Mouse (Mus musculus) left cerebral cortex, postnatal 4 days (tissue): ENCODE measurements at regions not wholly inside any gene's neighbourhood (a gene's known extent, or its start where the extent isn't known, plus 50 kb on each side); places are given as distances from the start of the nearest gene placed in this dataset.

Experiments used
- DNase-seq: peaks from one replicate; pipeline ENCODE4 v3.0.0-alpha.2; 2022
- intact Hi-C: fragments of 180-260 bp; cut with DNase I; formaldehyde crosslinking; loops from one replicate; pipeline ENCODE4 v1.15.1; 2025

DNA sequence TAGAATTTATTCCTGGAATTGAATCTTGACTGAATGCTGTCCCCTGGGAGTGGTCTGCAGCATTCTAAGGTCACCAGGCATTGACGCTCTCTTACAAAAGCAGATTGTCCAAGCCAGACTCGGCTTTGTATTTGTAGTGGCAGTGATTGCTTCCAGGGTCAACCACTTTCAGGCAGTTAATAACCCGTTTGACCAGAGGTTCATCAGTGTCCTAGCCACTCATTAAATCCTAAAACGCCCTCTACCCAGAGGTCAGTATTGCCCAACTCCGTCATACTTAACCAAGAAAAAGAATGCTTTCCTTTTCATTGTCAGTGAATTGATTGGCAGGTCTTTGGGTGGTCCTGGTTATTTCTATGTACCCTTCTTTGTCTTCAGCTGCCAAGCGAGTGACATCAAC, 194.6 kb upstream of the Mctp2 start:
- no peak for DNase-seq
- intact Hi-C loops, result no loop called here

- intact Hi-C loops, result no loop called here
- no peak for DNase-seq
Observed at GRCm38 (mm10) chr7:72501431-72501830, 195.0 kb upstream of the Mctp2 start.

DNA sequence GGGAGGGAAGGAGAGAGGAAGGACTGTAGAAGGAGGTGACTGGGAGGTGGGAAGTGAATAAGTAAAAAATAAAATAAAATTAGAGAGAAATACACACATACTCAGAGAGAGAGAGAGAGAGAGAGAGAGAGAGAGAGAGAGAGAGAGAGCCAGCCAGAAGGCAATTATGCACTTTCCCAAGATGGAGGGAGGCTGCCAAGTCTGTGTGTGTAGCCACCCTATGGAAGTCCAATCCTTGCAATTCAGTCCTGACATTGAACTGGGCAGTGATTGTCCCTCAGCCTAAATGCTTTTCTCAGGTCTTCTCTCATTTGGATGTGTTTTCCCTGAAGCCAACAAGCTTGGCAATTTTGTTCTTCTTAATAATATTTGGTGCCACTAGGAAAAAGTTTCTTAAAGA, 197.3 kb upstream of the Mctp2 start:
- peak; percentile 40 for DNase-seq
- intact Hi-C loops, result no loop called here

DNA sequence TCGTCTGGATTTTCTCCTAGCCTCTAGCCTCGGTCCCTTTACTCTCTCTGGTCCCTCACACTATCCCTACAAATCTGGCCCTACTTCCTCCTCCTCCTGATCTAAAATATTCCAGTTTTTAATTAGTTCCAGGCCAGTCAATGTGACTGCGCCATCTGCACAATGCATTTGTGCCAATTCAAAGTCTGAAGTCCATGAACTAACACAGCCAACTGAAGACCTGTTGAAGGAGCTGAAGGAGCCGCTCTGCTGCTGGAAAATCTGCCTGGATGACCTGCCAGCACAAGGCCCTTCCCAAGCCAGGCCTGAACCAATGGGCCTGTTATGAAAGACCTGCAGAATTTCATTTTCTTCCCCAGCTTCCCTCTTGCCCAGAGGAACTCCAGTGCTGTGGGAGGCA, 197.9 kb upstream of the Mctp2 start:
- peak; percentile 65 for DNase-seq
- intact Hi-C loops, result no loop called here

GRCm38 (mm10) chr7:72505732-72506460, 199.5 kb upstream of the Mctp2 start:
- intact Hi-C loops, result no loop called here
- peak; percentile 8 for DNase-seq

DNA sequence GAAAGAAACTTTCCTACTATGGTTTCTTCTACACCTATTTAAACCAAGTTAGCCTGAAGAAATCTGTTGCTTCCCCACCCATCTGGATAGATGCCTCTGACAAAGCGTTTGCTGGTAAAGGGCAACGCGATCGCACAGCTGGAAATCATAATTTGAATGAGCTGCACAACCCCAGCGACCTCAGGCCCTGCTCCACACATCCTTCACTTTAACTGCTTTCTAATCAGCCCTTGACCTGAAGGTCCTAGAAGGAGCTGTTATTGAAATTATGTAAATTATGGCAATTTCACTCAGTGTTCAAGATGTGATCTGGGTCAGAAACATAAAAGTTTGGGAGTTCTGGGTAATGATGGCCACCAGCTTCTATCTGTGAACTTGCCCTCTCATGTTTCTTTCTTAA, 201.5 kb upstream of the Mctp2 start:
- DNase-seq, result no peak
- intact Hi-C loops, result no loop called here

DNA sequence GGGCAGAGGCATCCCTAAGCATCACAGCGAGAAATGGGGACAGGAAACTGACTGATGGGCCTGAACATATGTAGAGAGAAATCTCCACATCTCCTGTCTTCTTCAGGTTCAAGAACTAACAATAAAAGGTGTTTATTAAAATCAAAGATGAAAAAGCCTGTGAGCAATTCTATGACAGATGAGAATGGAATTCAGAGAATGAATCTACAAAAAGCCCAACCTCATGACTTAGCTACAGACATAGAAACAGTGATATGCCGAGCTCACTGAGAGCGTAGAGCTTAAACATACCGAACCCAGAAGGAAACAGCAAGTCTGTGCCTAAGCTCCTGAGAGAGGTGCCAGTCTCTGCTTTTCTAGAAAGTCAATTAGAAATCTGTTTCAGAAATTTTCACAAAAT, 203.7 kb upstream of the Mctp2 start:
- no peak for DNase-seq
- intact Hi-C loops, result no loop called here

GRCm38 (mm10) chr7:72513446-72513845, 207.0 kb upstream of the Mctp2 start:
- DNase-seq, result no peak
- intact Hi-C loops, result no loop called here

DNA sequence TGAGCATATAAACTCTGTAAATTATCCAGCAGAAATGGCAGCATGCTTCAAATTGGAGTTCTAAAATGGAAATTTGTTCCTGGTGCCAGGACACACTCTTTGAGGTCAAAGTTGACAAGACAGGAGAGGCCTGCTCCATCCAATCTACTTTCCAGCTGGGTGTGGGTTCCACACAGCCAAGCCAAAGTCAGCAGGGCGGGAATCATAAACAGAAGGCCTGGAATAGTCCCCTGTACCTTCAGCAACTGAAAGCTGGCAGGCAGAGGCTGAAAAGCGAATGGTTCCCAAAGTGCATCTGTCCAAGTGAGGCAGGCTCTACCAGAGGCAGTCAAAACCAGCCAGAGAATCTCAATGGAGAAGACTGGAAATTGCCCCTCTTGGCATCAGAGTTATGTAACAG, 208.4 kb upstream of the Mctp2 start:
- DNase-seq, result no peak
- intact Hi-C loops, result no loop called here

- DNase-seq, result no peak
- intact Hi-C loops, result no loop called here
Observed at GRCm38 (mm10) chr7:72518421-72518972, 212.1 kb upstream of the Mctp2 start.

GRCm38 (mm10) chr7:72519359-72520115, 213.1 kb upstream of the Mctp2 start:
- intact Hi-C loops, result no loop called here

GRCm38 (mm10) chr7:72528873-72529272, 222.5 kb upstream of the Mctp2 start:
- DNase-seq, result no peak
- intact Hi-C loops, result no loop called here

More at GRCm38 (mm10) chr7:72519359-72520115, 213.1 kb upstream of the Mctp2 start:
- DNase-seq, result no peak

DNA sequence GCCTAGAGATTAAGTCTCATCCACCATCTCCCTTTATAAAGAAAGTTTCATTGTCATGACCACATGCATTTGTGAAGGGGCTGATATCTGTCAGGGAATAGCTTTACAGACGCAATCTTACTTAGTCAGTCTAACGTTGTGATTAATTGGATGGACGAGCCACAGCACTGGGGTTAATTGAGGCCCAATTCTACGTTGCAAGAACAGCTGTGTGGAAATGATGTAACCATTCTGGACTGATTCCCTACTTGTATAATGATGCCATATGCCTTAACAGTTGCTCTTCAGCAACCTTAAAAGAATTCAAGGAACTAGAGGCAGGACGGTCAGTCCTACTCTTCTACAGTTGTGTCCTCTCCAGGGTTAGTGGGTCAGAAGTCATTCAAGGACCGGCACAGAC, 231.9 kb upstream of the Mctp2 start:
- intact Hi-C loops, result loop anchor here (10.0 kb wide), 1 partner anchor 133 kb away; no protein-coding TSS in a partner anchor
- DNase-seq, result no peak

DNA sequence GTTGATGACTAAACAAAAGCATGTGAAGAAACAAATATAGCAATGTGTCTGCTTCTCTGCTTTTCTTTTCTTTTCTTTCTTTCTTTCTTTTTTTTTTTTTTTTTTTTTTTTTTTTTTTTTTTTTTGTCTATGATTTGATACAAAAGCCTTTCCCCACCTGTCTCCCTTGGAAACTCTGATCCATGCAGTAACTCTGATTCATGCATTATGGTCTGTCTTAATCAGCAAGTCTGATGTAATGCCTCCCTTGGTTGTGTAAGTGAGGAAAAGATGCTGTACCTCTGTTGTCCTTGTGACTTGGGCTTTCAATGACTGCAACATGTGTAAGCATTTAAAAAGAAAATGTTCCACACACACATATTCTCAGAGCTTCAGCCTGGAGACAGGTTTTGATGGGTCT, 233.5 kb upstream of the Mctp2 start:
- intact Hi-C loops, result loop anchor here (10.0 kb wide), 2 partner anchors 135 to 855 kb away; no protein-coding TSS in a partner anchor
- no peak for DNase-seq

DNA sequence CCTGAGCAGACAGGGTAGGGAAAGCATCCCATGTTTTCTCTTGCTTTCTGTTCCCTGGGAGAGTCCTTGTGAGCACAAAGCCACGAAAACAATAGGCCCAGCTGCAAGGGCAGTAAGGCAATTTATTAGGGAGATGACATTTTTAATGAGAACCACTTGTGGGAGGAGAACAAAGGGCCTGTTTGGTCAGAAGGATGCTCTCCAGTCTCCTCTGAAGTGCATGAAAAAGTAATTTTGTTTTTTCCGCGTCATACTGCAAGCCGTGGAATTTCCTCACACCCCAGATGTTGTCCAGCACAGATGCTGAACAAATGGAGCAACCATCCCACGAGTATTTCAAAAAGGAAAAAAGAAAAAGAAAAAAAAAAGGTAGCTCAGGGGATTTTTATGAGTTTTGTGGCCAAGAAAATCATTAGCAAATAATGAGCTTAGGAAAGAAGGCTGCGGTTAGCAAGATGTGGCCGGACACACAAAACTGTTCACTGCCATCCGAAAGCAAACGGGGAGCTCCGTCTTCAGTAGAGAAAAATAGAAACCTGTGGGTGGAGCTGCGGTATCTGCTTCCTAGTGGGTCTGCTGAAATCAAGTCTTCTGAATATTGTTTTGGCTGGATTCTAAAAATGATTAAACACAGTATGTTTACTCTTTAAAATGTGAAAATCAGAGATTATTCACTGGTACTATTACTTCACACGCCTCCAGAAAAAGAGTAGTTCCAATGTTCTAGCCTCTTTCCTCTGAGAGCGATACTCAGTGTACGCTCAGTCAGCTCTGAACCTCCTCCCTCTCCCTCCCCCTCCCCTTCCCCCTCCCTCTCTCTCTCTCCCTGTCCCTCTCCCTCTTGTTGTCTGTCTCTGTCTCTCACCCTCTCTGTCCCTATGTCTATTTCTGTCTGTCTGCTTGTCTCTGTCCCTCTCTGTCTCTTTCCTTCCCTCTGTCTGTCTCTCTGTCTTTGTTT, 235.4 kb upstream of the Mctp2 start:
- intact Hi-C loops, result loop anchor here (10.0 kb wide), 1 partner anchor 853 kb away; no protein-coding TSS in a partner anchor
- no peak for DNase-seq

- DNase-seq, result no peak
- intact Hi-C loops, result loop anchor here (10.0 kb wide), 1 partner anchor 851 kb away; no protein-coding TSS in a partner anchor
Observed at GRCm38 (mm10) chr7:72543501-72543900, 237.1 kb upstream of the Mctp2 start.

GRCm38 (mm10) chr7:72543946-72544345, 237.5 kb upstream of the Mctp2 start:
- DNase-seq, result peak; percentile 77
- intact Hi-C loops, result loop anchor here (10.0 kb wide), 1 partner anchor 851 kb away; no protein-coding TSS in a partner anchor

DNA sequence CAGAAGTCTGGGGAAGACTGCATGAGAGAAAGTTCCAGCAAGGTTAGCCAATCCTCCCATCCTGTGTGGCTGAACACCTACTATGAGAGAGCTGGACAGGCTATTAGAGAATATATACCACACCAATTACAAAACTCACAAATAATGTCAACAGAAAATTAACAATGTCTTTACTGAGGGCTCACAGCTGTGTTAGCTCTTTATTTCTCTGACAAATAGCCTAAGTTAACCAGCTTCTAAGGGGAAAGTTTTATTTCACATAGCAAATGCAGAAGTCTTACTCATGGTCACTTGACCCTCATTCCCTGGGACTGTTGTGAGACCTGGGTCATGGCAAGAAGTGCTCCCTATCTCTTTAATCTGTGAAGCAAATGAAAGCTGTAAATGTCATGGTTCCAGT, 261.0 kb upstream of the Mctp2 start:
- intact Hi-C loops, result no loop called here
- DNase-seq, result no peak

DNA sequence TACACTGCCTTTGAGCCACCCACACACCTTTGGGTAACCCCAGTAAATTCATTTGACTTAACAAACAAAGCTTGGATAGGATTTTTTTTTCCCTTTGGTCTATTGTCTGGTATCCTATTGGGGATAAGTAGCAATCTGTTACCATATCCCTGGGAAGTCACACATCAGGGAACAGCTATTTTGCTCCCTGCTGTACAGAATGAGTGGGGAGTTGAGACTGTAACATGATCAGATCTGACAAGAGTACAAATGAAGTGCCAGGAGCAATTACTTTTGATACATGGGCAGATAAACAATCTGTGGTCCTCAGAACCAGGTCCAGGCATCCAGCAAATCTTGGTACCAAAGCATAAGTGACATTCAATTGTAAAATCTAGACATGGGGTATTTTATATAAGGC, 262.8 kb upstream of the Mctp2 start:
- no peak for DNase-seq
- intact Hi-C loops, result no loop called here

- intact Hi-C loops, result no loop called here
- DNase-seq, result no peak
Observed at GRCm38 (mm10) chr7:72574316-72574715, 267.9 kb upstream of the Mctp2 start.

DNA sequence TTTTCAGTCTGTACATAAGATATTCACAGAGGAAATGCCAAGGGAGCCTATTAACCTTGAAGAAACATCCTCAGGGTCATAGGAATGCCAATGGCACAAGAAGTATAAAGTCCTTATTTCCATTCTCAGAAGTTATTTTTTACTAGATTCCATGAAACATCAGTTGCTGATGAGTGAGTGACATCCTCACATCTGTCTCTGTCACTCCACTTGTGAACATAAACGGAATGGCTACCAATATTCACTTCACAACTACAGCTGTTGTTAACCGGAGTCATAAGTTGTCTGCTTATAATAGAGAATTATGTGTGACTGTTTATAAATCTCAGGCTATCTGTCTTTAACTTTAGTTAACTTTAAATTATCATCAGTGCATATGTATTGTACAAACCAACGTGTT, 278.0 kb upstream of the Mctp2 start:
- intact Hi-C loops, result no loop called here
- no peak for DNase-seq
